Mouse (Mus musculus) testis, adult 2 months (tissue): ENCODE data around the gene Rngtt.

ENCODE experiments used
- CTCF ChIP-seq: fragments of 200-500 bp; IDR thresholded peaks from 2 replicates; pipeline ENCODE4 v1.5.1; 2012; ENCODE audit warnings: low read depth, mild to moderate bottlenecking, inconsistent platforms, low read length, moderate library complexity; ENCODE audit not compliant: control insufficient read depth, insufficient read depth, insufficient replicate concordance
- POLR2A ChIP-seq: fragments of 200-500 bp; IDR thresholded peaks from 2 replicates; pipeline ENCODE4 v1.6.1; 2012; ENCODE audit warnings: low read depth, mild to moderate bottlenecking, inconsistent platforms, low read length, moderate library complexity; ENCODE audit not compliant: control insufficient read depth

GRCm38 (mm10) chr4:33284083-33284880 is 25.8 kb upstream of the Rngtt start:
- no peak for TF ChIP-seq POLR2A
- TF ChIP-seq CTCF, result no peak
